Mouse (Mus musculus) 3134 (cell line): ENCODE data around the gene Mcat.

Source experiments
- DNase-seq: peaks from one replicate; pipeline ENCODE4 v3.0.0-alpha.2; 2011; ENCODE audit warnings: low spot score; ENCODE audit not compliant: insufficient read length; ENCODE audit errors: extremely low read depth

The Mcat gene

DNA sequence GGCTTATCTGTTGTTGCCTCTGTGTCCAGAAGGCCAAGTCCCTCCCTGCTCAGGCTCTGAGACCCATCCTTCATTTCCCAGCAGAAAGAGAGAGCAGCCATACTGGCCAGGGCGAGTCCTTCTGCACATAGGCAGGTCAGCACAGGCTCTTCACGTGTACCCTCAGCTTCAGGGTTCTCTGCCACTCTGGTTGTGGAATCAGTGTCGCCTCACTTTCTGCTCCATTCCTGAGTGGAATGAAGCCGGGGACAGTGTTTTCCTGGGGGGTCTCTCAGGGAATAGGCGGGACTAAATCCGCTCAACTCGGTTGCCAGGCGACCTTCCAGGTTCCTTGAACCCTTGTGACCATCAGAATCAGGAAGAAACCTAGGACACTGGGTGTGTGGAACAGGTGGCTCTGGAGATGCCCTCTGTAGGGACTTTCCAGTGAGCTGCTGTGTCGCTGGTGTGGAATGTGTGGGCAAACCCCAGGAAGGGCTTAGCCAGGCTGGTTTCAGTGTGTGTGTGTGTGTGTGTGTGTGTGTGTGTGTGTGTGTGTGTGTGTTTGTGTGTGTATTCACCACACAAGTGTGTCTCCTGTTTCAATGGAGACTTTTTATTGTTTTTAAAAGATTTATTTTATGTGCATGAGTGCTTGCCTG, 21.8 kb downstream of the Mcat start:
- no peak for DNase-seq

- DNase-seq, result no peak
Observed at GRCm38 (mm10) chr15:83539905-83540304, 23.7 kb downstream of the Mcat start.

DNA sequence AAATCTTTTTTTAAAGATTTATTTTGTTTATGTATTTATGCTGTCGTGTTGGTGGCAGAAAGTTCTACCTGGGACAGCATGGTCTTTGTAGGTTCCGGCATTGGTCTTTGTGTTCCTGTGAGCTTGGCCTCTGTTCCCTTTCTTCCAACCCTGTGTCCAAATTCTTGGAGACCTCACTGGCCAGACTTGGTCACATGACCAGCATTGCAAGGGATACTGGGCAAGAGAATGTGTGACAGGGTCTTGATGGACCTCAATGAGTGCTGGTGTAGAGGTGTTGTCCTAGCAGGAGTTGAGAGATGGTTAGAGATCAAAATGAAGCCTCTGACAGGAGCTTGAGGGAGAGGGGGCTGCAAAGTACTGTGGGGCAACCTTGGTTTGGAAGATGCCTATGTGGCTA, 24.7 kb downstream of the Mcat start:
- no peak for DNase-seq

- DNase-seq, result no peak
Observed at GRCm38 (mm10) chr15:83535890-83536231, 27.7 kb downstream of the Mcat start.

- DNase-seq, result peak; percentile 60
Observed at GRCm38 (mm10) chr15:83534960-83535889, 28.4 kb downstream of the Mcat start.

GRCm38 (mm10) chr15:83532606-83533005, 31.0 kb downstream of the Mcat start:
- DNase-seq, result no peak

GRCm38 (mm10) chr15:83531961-83532469, 31.6 kb downstream of the Mcat start:
- DNase-seq, result no peak

- DNase-seq, result no peak
Observed at GRCm38 (mm10) chr15:83530688-83531087, 32.9 kb downstream of the Mcat start.

DNA sequence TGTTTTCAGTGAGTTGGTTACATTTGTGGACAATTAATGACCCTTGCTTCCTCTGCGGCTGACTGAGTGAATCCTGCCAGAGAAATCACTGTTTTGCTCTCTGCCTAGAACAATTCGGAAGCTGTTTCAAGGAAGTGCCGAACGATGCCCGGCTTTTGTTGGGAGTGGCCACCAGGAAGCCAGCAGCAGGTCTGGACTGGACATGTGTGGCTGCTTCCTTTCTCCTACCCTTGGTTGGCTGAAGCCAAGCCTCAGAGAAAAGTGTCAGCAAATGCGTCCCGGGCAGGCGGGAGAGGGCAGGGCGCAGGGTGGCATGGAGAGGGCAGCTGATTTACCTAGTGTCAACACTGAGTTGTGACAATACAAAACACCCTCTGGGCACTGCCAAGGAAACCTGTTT, 33.4 kb downstream of the Mcat start:
- no peak for DNase-seq

- DNase-seq, result no peak
Observed at GRCm38 (mm10) chr15:83529765-83530164, 33.8 kb downstream of the Mcat start.

DNA sequence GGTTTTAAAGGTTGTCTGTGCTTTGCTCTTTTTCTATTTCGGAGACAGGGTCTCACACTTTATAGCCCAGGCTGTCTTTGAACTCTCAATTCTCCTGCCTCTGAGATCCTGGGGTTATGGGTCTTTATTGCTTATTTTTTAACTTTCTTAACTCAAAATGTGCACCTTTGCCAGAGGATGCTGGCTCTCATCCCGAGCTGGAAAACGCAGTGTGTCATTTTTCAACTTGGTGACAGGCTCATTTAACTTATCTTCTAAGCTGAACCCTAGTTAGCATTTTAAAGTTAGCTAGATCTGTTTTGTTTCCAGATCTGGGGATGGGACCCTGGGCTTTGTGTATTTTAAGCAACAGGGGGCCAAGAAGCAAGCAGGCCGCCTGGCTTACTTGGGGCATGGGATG, 34.7 kb downstream of the Mcat start:
- no peak for DNase-seq

- DNase-seq, result no peak
Observed at GRCm38 (mm10) chr15:83527747-83528146, 35.8 kb downstream of the Mcat start.

DNA sequence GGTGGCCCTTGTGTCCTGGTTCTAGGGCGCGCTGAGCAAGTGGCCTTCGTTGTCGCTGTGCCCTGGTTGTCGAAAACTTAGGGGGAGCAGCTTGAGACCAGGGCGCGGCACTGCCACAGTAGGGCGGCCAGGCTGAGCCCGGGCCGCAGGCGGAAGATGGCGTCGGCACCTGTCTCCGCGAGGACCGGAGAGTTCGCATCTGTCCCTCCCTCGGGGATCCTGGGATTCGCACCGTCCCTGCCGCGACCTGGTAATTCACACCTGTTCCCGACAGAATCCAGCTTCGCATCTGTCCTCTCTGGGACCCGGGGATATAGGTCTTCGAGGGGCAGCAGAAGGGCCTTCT, 36.5 kb downstream of the Mcat start:
- no peak for DNase-seq

DNA sequence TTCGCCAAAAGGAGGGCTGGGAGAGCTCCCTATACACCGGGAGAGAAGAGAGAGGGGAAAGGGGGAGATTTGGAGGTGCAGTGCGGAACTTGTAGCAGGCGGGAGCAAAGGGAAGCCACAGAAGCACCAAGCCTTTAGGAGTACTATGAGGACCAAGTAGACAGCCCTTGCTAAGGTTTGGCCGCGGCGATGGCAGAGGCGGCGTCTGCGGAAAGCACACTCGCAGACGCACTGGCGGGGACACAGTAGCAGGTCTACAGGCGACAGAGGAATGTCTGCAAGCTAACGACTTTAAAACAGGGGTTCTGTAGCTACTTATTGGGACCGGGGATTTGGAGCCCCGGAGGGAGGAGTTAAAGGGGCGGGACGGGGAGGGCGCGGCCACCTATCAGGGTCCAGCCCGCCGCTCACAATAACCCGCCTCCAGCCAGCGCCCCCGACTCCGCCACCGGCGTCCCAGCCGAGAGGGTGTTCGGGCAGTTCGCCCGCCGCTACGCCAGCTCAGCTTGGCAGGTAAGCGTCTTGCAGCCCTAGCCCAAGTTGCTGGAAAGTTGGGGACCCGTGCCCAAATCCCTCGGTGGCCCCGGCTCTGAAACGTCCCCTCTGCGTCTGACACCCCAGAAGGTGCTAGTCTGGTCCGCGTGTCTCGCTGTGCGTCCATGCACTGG, 37.0 kb downstream of the Mcat start, which contains the start of gene Bik:
Gene Bik (plus strand): TSS at position 439 of the 668 bp plus-strand sequence.
- DNase-seq, result no peak

DNA sequence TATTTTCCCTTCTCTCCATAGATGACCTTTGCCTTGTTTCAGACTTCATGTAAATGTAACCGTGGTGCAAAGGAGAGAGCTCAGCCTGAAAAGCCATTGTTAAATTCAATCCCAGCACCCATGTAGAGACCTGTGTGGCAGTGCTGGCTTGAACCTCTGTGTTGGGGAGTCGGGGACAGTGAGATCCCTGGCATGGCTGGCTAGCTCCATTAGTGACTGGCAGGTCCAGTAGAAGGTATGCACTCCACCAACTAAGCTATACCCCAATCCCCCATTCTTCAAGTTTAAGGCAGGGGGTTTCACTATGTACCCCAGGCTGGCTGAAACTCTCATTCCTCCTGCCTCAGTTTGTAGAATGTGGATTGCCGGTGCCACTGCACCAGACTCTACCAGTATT, 39.3 kb downstream of the Mcat start:
- no peak for DNase-seq

DNA sequence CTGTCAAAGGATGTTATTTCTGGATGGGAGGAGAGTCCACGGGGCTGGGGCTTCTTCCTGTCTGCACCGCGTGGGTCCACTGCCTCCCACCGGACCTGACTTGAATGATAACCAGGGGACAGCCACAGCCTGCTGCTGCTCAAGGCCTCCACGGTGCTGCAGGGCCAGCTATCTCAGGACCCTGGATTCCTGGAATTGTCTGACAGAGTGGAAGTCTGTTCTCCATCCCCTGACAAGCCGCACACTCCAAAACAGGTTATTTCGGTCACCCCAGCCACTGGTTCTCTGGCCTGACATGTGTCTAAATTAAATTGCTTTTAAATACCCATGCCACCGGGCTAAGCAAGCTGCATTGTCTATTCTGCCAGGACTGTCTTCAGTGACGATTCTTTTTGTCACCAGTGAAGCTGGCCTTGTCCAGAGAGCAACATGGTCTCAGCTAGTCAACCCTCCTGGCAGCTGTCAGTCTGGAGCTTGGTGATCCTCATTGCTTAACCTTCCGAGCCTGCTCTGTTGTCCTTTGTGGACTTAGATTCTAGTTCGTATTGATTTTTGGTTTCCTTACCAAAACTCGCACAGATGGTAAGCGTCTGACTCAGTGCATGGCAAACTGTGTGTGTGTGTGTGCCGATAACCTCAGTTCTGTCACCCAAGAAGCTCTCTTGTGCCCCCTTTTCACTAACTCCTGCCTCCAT, 39.8 kb downstream of the Mcat start:
- no peak for DNase-seq

- no peak for DNase-seq
Observed at GRCm38 (mm10) chr15:83523196-83523595, 40.4 kb downstream of the Mcat start.

DNA sequence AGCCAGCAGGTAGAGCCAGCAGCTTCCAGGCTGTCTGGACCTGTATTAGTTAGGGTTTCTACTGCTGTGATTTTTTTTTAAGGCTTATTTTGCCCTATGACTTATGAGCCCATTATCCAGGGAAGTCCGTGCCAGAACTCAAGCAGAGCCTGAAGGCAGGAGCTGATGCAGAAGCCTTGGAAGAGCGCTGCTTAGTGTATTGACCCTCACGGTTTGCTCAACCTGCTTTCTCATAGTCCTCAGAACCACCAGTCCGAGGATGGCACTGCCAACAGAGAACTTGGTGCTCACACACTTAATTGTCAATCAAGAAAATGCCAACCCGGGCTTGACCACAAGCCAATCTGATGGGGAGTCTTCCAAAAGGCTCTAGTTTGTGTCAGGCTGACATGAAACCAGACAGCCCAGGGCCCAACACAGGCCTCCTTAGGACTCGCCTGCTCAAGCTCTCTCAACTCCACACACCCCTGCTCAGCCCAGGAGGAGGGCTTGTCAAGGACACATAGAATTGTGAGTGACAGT, 42.7 kb downstream of the Mcat start:
- DNase-seq, result no peak

GRCm38 (mm10) chr15:83518215-83519048, 45.2 kb downstream of the Mcat start:
- no peak for DNase-seq

DNA sequence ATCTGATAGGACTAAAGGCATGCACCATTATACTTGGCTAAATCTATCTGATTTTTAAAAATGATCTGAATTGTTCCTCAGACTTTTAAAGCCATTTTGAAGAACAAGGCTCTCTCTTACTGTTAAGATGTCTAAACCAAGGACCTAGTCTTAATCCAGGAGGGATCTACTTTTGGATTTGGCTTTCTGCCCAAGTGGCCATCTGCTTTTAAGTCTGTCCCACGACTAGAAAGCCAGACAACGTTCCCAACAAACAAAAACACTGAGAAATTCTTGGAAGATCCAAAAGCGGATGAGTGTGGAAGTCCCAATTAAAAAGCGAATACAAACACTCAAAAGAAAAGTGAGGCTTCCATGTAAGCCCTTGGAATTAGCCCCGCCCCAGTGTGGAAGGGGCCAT, 48.6 kb downstream of the Mcat start:
- no peak for DNase-seq
